Mouse (Mus musculus) ES-Bruce4 (cell line): ENCODE data around the gene Zbtb16.

Experiments used
- CTCF ChIP-seq: IDR thresholded peaks from one replicate; pipeline ENCODE4 v1.8.1; 2011; ENCODE audit warnings: low read depth, low read length
- EP300 ChIP-seq: IDR thresholded peaks from 2 replicates; pipeline ENCODE4 v1.6.1; 2011; ENCODE audit warnings: low read depth, low read length; ENCODE audit not compliant: insufficient read depth
- POLR2A ChIP-seq: IDR thresholded peaks from one replicate; pipeline ENCODE4 v1.8.1; 2011; ENCODE audit warnings: low read length; ENCODE audit not compliant: insufficient read depth

- TF ChIP-seq CTCF (no peak), POLR2A (no peak), EP300 (no peak)
Measured at GRCm38 (mm10) chr9:48794463-48794862, 41.6 kb downstream of the Zbtb16 start.
